Mouse (Mus musculus): Measurements from ENCODE around the gene Fank1.

DNA sequence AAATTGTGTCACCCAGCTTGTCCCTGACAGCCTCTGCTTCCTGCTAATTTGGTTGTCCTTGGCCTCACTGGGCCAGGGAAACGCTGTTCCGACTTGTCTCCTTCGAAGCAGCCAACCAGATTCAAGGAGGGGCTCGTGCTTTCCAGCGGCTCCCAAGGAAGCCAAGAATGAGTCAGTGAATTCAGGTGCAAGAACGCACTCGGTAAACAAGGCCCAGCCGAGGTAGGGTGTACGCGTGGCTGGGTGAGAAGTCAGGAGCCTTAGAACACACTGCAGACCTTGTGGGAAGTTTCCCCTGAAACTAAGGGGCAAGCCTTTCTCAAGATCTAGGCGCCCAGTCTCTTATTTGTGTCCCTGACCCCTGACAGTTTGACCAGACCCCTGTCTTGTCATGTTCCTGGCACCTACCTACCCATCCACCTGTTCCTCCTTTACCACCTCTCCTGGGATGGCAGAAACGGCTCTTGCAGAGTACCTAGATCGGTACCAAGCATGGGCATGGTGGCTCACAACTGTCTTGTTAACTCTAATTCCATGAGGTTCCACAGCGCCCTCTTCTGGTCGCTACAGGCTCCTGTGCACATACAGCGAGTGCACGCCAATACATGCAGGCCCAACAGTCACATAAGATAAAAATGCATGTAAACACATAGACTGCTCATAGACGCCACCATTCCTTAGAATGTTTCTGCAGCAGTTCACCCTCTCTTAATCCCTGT, 6.2 kb downstream of the Fank1 start, which contains the start of gene Dhx32:
- no peak for TF ChIP-seq GATA1 (IDR thresholded peaks at IDR 0.05; ENCODE audit: borderline replicate concordance, low read length)
- no peak for TF ChIP-seq FLI1 (IDR thresholded peaks at IDR 0.05; ENCODE audit: low read length)
